Mouse (Mus musculus) mammary gland, adult 2 months (tissue): Measurements from ENCODE around the gene Lect2. TPM values are rescaled to one million over a fixed set of nuclear protein-coding genes. Genes with fewer than 3 reads are reported as not detected.

Experiments
- polyA plus RNA-seq: library from polyadenylated mRNA; depleted of rRNA; stranded (reverse); fragments of >200 nt; gene quantifications from 2 replicates; pipeline ENCODE4 v1.2.3, GENCODE M21; 2012; ENCODE audit warnings: low replicate concordance; rRNA removed

Gene Lect2
- polyA plus RNA-seq: 0.39 TPM in 1 of 2 replicates, not detected in the other

GRCm38 (mm10) chr13:56548401-56548800 lies at the start of gene Lect2:
Gene Lect2 (minus strand): TSS chr13:56548502.

GRCm38 (mm10) chr13:56522081-56522820 lies 26.1 kb downstream of the Lect2 start, which contains the start of gene Fbxl21:
Gene Fbxl21 (plus strand): TSS chr13:56522472.

Other genes with a start within 250 kb of the Lect2 start
- gene Gm3045, start 121.9 kb downstream of the Lect2 start, polyA plus RNA-seq: not detected in 2 replicates
- 1.6 and 2.7 TPM in 2 replicates for gene Slc25a48, start 110.1 kb downstream of the Lect2 start, polyA plus RNA-seq
- not detected in 2 replicates for gene Il9, start 66.3 kb downstream of the Lect2 start, polyA plus RNA-seq
- 0.93 and 1.3 TPM in 2 replicates for gene Fbxl21, start 26.0 kb downstream of the Lect2 start, polyA plus RNA-seq
- gene Tgfbi, start 61.0 kb upstream of the Lect2 start, polyA plus RNA-seq: 101 and 139 TPM in 2 replicates
- 13.8 and 35.5 TPM in 2 replicates for gene Smad5, start 154.5 kb upstream of the Lect2 start, polyA plus RNA-seq
- gene Gm45623, start 205.3 kb upstream of the Lect2 start, polyA plus RNA-seq: 0.12 TPM in 1 of 2 replicates, not detected in the other